Mouse (Mus musculus) limb, embryonic 11.5 days (tissue): ENCODE results near the gene Xlr3b. TPM values are rescaled to one million over a fixed set of nuclear protein-coding genes. Genes with fewer than 3 reads are reported as not detected.
A peak's percentile ranks its signal among the peaks of the same experiment; 100 is the strongest.
"Not testable (repeated sequence)": the region's sequence is repeated elsewhere in the genome, so short reads cannot be mapped to it uniquely, and the experiment has no call there.

ENCODE experiments used
- ATAC-seq: fragments of 200-750 bp; cut with Nextera tagmentation; 2 replicates; pipeline ENCODE4 v1.8.0; 2017; ENCODE audit warnings: low read depth; ENCODE audit not compliant: insufficient number of reproducible peaks, low FRiP score, low TSS enrichment
- DNase-seq: peaks from one replicate; pipeline ENCODE4 v3.0.0-alpha.2; 2015; ENCODE audit warnings: low spot score
- H3K27ac ChIP-seq: fragments of 300-500 bp; sonication (generic); replicated peaks from 2 replicates; pipeline ENCODE4 v1.5.1; 2014; ENCODE audit warnings: low read depth, mild to moderate bottlenecking, low read length
- H3K27me3 ChIP-seq: fragments of 300-500 bp; sonication (generic); 2 replicates; pipeline ENCODE4 v1.6.1; 2014; ENCODE audit warnings: mild to moderate bottlenecking, low read length, mixed read lengths; ENCODE audit not compliant: control insufficient read depth, insufficient read depth
- H3K36me3 ChIP-seq: fragments of 300-500 bp; sonication (generic); 2 replicates; pipeline ENCODE4 v1.6.1; 2014; ENCODE audit warnings: mild to moderate bottlenecking, low read length, moderate library complexity, mixed read lengths; ENCODE audit not compliant: control insufficient read depth, insufficient read depth
- H3K4me1 ChIP-seq: fragments of 300-500 bp; sonication (generic); 2 replicates; pipeline ENCODE4 v1.6.1; 2014; ENCODE audit warnings: low read length, mixed read lengths; ENCODE audit not compliant: control insufficient read depth, insufficient read depth
- H3K4me2 ChIP-seq: fragments of 300-500 bp; sonication (generic); 2 replicates; pipeline ENCODE4 v1.6.1; 2014; ENCODE audit warnings: low read depth, mild to moderate bottlenecking, moderate library complexity; ENCODE audit not compliant: severe bottlenecking
- H3K4me3 ChIP-seq: fragments of 300-500 bp; sonication (generic); 2 replicates; pipeline ENCODE4 v1.5.1; 2014; ENCODE audit warnings: low read depth, low read length
- H3K9ac ChIP-seq: fragments of 300-500 bp; sonication (generic); 2 replicates; pipeline ENCODE4 v1.6.1; 2014; ENCODE audit warnings: mild to moderate bottlenecking, low read length
- H3K9me3 ChIP-seq: fragments of 300-500 bp; sonication (generic); 2 replicates; pipeline ENCODE4 v1.6.1; 2016; ENCODE audit warnings: low read length; ENCODE audit not compliant: control insufficient read depth
- WGBS: fragments of 180-500 bp; shearing (Covaris S2); extraction: QIAGEN DNeasy Blood & Tissue Kit; methylation state at CpG from one replicate; pipeline ENCODE4 v1.1.7; 2014; 5-methylcytosine and 5-hydroxymethylcytosine counted together
- polyA plus RNA-seq: library from polyadenylated mRNA; unstranded; fragments of >200 nt; fragmentation: Nextera tagmentation; extraction: Ambion mirVana; gene quantifications from 2 replicates; pipeline ENCODE4 v1.2.1, GENCODE M21; 2014

Xlr3b gene
- polyA plus RNA-seq = 14.6 and 16.8 TPM in 2 replicates

GRCm38 (mm10) chrX:73191934-73192333 is at the start of gene Xlr3b:
Xlr3b (plus strand) TSS chrX:73192207.
- 76% methylated on average over 9 of the region's 12 CpGs for WGBS
- not testable (repeated sequence) for ATAC-seq, H3K4me3 ChIP-seq, H3K4me2 ChIP-seq, H3K27ac ChIP-seq, H3K27me3 ChIP-seq, DNase-seq, H3K9me3 ChIP-seq, H3K9ac ChIP-seq, H3K36me3 ChIP-seq, H3K4me1 ChIP-seq

GRCm38 (mm10) chrX:73143218-73143618 is 48.8 kb upstream of the Xlr3b start:
- not testable (repeated sequence) for ATAC-seq, DNase-seq, H3K4me3 ChIP-seq, H3K9me3 ChIP-seq, H3K4me2 ChIP-seq, H3K9ac ChIP-seq, H3K27ac ChIP-seq, H3K36me3 ChIP-seq, H3K27me3 ChIP-seq, H3K4me1 ChIP-seq
- WGBS = no CpG with 5 or more reads among the region's 7 CpGs

GRCm38 (mm10) chrX:73148496-73148895 is 43.5 kb upstream of the Xlr3b start, which contains the start of gene Xlr5b:
Xlr5b (plus strand) TSS chrX:73148796.
- no CpG with 5 or more reads among the region's 20 CpGs for WGBS
- ATAC-seq = not testable (repeated sequence)

GRCm38 (mm10) chrX:73149350-73149749 is 42.7 kb upstream of the Xlr3b start, which contains the start of gene DXBay18:
DXBay18 (minus strand) TSS chrX:73149450.
- DNase-seq, H3K27ac ChIP-seq, H3K36me3 ChIP-seq, H3K4me3 ChIP-seq, H3K27me3 ChIP-seq, H3K4me1 ChIP-seq, H3K9me3 ChIP-seq, H3K4me2 ChIP-seq, H3K9ac ChIP-seq, ATAC-seq: not testable (repeated sequence)
- WGBS = no CpG with 5 or more reads among the region's 7 CpGs

More at GRCm38 (mm10) chrX:73148496-73148895, 43.5 kb upstream of the Xlr3b start, which contains the start of gene Xlr5b:
- not testable (repeated sequence) for DNase-seq, H3K9ac ChIP-seq, H3K27me3 ChIP-seq, H3K27ac ChIP-seq, H3K4me3 ChIP-seq, H3K36me3 ChIP-seq, H3K4me2 ChIP-seq, H3K4me1 ChIP-seq, H3K9me3 ChIP-seq

- not testable (repeated sequence) for ATAC-seq, DNase-seq, H3K4me1 ChIP-seq, H3K4me2 ChIP-seq, H3K27ac ChIP-seq, H3K36me3 ChIP-seq, H3K9me3 ChIP-seq, H3K4me3 ChIP-seq, H3K27me3 ChIP-seq, H3K9ac ChIP-seq
- 79% methylated on average over 4 of the region's 15 CpGs for WGBS
Observed at GRCm38 (mm10) chrX:73176889-73177288, 15.1 kb upstream of the Xlr3b start, which contains the start of gene Spin2d. Spin2d (minus strand) TSS chrX:73176989.

- WGBS = 81% methylated on average over 12 of the region's 19 CpGs
- not testable (repeated sequence) for H3K9ac ChIP-seq, ATAC-seq, H3K9me3 ChIP-seq, H3K4me3 ChIP-seq, DNase-seq, H3K27ac ChIP-seq, H3K36me3 ChIP-seq, H3K27me3 ChIP-seq, H3K4me1 ChIP-seq, H3K4me2 ChIP-seq
Observed at GRCm38 (mm10) chrX:73213819-73214564, 22.0 kb downstream of the Xlr3b start, which contains the start of gene Xlr4b. Xlr4b (plus strand) TSS chrX:73214333.

- ATAC-seq (no peak), DNase-seq (no peak)
- no peaks in the 10 kb centered on the region for H3K9me3 ChIP-seq
- H3K9ac ChIP-seq = no peak overlapping the region
- H3K27me3 ChIP-seq = peaks cover 8% of the 10 kb centered on the region; the same call in 1 of the 2 replicates
- H3K4me2 ChIP-seq = no peak overlapping the region
- H3K4me1 ChIP-seq = no peaks in the 10 kb centered on the region
- 50% methylated on average over 1 of the region's 1 CpGs for WGBS
- no peak overlapping the region for H3K27ac ChIP-seq
- H3K4me3 ChIP-seq = no peak overlapping the region
- H3K36me3 ChIP-seq = no peaks in the 10 kb centered on the region
Observed at GRCm38 (mm10) chrX:73225365-73225764, 33.4 kb downstream of the Xlr3b start.

- H3K9me3 ChIP-seq = no peaks in the 10 kb centered on the region
- peak within 1 kb of the TSS; percentile 55 for H3K4me3 ChIP-seq
- H3K4me2 ChIP-seq = peak within 1 kb of the TSS; percentile 69
- H3K4me1 ChIP-seq = no peaks in the 10 kb centered on the region
- peak within 1 kb of the TSS; percentile 42; the same call in 1 of the 2 replicates for H3K27ac ChIP-seq
- H3K27me3 ChIP-seq = peaks cover 8% of the 10 kb centered on the region; the same call in 1 of the 2 replicates
- peak; percentile 79 for DNase-seq
- ATAC-seq = peak; percentile 91
- WGBS = 17% methylated on average over 31 of the region's 39 CpGs
- H3K9ac ChIP-seq = peak within 1 kb of the TSS; percentile 68
- no peaks in the 10 kb centered on the region for H3K36me3 ChIP-seq
Observed at GRCm38 (mm10) chrX:73227914-73228605, 36.1 kb downstream of the Xlr3b start, which contains the start of gene F8a. F8a (plus strand) TSS chrX:73228291.
